Mouse (Mus musculus) activated CD4-positive, CD25-positive, alpha-beta regulatory T cell, adult 4 months (primary cell): Measurements from ENCODE around the gene Lysmd1. TPM values are rescaled to one million over a fixed set of nuclear protein-coding genes. Genes with fewer than 3 reads are reported as not detected.
"Not testable (repeated sequence)": the region's sequence is repeated elsewhere in the genome, so short reads cannot be mapped to it uniquely, and the experiment has no call there.

ENCODE experiments used
- ATAC-seq: one replicate; pipeline ENCODE4 v1.8.0; 2017
- polyA plus RNA-seq, 2 experiments: library from polyadenylated mRNA; unstranded; fragments of 100-300 nt; shearing (Covaris generic); gene quantifications; one replicate each; pipeline ENCODE4 v1.2.1; 2017

The Lysmd1 gene
- 10 to 100 TPM; 21.1 to 22.9 TPM for polyA plus RNA-seq

DNA sequence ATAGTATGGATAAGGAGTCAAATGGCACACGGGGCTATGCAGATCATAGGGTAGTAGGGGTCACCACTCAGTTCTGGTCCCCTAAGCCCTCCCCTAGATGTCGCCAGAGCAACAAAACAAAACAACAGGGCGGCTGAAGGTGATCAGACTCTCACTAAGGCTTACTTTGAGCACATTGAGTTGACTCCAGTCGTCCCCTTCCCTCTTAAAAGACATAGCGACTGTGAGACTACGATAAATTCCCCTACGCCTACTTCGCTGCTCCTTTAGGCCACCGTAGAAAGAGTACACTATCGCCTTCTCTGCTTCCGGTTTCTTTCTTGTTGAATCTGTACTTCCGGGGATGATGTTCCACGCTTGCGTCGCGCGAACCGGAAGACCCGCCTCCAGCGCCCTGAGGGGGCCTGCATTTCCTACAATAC lies at the start of gene Lysmd1, which contains the start of gene Scnm1:
Lysmd1 (plus strand) TSS at position 409 of the 422 bp plus-strand sequence.
Scnm1 (minus strand) TSS at position 332 of the 422 bp plus-strand sequence.
- peak; percentile 80 for ATAC-seq

DNA sequence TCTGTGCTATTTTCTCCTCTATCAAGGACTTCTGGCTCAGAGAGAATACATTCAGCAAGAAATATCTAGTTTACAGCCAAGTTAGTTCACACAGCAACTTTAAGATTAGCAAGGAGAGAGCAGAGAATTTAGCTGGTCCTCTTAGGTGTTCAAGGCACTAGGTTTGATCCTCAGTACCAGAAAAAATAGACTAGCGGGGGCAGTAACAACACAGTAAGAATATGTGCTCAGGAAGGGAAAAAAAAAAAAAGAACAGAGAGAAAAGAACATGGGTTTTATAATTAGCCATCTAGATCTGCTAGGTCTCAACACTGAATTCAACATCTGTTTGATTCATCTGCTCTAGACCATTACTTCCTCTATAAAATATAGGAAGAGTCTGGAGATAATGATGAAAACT lies 45.8 kb upstream of the Lysmd1 start:
- no peak for ATAC-seq

DNA sequence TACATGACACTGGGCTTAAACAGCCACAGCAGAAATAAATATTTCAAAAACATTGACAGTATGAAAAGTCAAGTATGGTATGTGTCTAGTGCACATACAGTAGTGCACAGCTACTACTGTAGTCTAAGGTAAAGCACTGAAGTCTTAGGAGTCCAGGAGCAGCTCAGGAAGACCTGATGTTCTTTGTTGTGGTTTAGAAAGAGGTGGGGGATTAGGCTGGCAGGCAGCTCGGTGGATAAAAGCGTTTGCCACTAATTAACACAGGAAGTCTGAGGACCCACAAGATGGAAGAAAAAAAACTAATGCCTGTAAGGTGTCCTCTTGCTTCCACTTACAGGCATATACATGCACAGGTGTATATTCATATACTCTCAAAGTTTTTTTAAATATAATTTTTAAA lies 33.0 kb upstream of the Lysmd1 start:
- ATAC-seq = peak; percentile 66

DNA sequence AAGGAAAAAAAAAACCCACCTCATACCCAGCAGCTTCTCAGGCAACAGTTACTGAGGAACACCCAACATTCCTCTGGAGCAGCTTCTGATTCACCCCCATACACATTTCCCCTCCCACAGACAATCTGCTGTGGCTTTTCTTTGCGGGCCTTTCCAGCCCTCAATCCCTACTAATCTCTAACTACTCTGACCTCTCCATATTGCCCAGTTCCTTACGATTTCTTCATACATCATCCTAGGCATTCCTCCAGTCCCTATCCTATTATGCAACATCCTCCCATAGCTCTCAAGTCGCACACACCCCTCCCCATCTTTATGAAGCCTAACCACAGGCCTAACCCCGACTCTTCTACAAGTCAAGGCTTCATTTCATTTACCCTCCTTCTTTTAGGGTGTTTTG lies 28.8 kb upstream of the Lysmd1 start:
- ATAC-seq = no peak

DNA sequence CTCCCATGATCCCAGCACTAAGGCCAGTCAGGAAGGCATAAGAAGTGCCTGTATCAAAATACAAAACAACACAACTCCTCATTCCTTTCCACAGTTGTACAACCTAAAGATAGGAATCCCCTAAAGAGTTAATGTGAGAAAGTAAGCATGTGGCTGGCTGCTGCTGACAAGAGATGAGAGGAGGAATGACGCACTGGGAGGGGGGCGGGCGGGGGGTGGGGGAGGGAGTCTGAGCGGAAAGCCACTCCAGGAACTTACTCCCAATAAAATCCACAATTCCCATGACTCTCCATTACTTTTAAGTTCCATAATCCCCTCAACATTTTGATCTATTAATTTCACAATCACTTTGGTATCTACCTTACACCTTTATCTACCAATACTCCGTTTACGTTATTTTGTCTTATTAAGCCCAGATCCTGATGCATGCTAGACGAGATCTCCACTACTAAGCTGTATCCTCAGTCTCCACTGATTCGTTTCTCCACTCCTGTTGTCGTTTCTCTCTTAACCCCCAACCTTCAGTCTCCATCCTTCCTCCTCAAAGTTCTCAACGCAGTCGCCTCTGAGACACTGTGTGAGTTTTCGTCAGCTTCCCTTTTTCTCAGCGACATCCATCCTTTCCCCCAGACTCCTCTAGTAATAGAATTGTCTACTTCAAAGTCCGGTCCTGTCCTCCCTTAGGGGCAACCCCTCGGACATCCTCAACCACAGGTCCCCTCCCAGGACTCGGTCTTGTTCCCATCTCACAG lies 28.1 kb upstream of the Lysmd1 start:
- ATAC-seq = no peak

DNA sequence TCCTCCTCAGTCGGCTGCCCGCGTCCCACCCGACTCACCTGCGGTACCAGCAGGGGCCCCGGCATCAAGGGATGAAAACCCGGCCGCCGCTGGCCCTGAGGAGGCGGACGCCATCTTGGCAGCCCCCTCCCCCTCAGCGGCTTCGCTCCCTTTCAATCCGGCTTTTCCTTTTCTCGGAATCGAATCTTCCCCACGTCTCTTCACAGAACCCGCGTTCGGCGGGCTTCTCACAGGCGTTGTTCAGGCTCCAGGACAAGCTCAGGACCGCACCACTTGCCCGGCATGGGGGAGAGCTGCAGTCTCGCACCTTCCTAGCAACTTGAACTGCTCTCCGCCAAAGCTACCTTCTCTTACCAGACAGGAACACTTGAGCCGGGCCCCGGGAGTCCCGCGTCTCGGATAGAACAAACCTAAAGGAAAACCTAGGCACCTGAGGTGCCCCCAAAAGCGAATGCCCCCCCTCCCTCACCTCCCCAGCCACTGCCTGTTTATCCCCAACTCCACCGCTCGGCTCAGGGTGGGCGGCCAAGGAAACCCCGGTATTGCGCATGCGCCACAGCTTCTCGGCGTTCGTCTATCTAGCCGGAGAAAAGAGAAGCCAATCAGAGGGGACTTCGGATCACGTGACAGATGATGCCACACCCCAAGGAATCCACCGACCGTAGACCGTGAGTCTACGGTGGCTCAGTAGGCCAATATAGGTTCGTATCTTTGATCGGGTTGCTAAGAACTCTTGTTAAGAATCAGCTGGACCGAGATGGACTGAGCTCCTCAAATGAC lies 27.4 kb upstream of the Lysmd1 start, which contains the start of gene Pip5k1a:
Pip5k1a (minus strand) TSS at position 593 of the 780 bp plus-strand sequence.
- peak; percentile 78 for ATAC-seq

DNA sequence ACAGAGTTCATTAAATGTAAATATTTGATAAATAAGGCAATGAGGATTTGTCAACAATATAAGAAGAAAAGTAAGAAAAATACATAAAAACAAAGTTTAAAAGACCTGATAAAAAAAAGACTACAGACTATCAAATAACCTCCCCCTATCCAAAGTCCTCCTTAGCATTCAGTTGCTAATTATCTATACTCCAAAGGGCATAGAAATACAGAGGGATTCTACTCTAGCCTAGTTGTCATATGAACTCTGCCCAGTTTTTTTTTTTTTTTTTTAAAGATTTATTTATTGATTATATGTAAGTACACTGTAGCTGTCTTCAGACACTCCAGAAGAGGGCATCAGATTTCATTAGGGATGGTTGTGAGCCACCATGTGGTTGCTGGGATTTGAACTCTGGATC lies 26.6 kb upstream of the Lysmd1 start:
- ATAC-seq = not testable (repeated sequence)

DNA sequence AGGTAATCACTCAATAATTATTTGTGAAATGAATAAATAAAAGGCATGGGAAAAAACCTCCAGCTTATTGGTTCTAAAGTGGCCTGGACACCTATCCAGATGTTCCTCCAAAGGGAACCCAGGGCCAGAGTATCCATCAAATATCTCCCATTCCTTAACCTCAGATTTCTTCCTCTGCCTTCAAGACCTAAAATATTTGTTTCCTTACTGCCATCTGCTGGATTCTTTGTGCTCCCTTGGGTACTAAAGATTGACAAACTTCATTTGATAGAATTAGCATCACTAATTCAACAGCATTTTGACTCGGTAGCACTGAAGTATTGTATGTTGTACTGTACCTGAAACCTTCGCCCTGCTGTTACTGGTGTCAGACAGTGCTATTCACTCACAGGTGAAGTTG lies 26.0 kb upstream of the Lysmd1 start:
- no peak for ATAC-seq

DNA sequence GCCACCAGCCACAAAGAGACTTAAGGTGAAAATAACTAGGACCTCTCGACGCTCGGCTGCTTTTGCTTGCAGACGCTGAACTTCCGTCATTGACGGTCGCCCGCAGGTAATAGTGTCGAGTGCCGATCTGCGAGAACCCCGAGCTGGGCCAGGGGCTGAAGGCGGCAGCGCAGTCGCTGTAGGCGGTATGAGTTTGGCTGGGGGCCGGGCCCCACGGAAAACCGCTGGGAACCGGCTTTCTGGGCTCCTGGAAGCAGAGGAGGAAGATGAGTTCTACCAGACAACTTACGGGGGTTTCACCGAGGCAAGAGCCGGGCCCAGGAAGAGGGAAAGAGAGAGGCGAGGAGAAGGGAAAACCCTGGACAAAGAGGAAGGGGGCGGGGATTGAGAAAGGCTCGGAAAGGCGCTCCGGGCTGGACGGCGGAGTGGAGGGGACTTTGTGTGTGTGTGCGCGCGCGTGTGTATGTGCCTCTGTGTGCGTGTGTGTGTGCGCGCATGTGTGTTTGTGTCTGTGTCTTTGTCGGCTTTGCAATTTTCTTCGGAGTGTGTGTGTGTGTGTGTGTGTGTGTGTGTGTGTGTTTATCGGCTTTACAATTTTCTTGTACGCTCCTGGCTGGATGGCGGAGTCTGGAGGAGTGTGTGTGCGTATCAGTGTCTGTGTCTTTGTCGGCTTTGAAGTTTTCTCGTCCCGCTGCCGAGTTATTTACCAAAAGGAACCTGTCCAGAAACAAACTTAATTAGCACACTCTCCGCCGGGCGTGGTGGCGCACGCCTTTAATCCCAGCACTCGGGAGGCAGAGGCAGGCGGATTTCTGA lies 22.8 kb upstream of the Lysmd1 start, which contains the start of gene Vps72:
Vps72 (plus strand) TSS at position 112 of the 816 bp plus-strand sequence.
- peak; percentile 71 for ATAC-seq

DNA sequence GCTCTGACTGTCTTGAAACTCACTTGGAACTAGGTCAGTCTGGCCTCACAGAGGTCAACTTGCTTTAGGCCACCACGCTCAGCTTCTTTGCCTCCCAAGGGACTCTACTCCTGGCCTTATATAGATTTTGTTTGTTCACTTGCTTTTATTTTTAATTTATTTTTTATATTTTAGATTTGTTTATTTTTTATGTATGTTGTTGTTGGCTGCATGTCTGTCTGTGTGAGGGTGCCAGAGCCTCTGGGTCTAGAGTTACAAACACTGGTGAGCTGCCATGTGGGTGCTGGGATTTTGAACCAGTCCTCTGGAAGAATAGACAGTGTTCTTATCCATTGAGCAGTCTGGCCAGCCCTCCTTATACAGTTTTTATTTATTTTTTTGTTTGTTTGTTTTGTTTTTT lies 21.1 kb upstream of the Lysmd1 start:
- no peak for ATAC-seq

DNA sequence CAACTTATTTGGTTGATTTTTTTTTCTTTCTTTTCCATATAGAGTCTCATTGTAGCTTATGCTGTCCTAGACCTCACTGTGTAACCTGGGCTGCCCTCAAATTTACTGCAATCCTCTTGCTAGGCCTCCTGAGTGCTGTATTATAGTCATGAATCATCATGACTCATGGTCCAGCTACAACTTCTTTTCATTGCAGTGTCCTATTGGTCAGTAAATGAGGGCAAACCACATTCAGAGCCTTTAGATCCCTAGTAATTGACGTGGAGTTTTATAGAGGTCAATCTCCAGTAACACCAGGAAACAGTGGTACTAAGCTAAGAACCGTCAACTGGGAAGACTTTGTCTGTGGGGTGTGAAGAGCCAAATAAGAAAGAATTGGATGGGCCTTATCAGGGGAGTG lies 16.1 kb upstream of the Lysmd1 start:
- no peak for ATAC-seq

DNA sequence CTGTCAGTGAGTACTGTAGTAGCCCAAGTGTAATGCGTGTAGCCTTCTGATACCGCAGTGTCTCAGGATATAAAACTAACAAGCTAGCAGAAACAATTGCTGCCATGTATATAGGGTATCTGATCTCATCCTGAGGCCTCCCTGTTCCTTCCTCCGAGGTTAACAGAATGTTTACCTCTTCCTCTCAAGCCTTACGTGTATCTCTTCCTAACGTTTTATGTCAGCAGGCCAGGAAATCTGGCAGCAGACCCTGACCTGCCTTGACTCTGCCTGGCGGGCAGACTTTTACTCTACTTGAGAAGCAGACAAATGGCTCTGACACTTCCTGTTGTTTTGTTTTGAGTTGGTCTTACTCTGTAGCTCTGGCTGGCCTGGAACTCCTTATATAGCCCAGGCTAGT lies 12.3 kb upstream of the Lysmd1 start:
- no peak for ATAC-seq

DNA sequence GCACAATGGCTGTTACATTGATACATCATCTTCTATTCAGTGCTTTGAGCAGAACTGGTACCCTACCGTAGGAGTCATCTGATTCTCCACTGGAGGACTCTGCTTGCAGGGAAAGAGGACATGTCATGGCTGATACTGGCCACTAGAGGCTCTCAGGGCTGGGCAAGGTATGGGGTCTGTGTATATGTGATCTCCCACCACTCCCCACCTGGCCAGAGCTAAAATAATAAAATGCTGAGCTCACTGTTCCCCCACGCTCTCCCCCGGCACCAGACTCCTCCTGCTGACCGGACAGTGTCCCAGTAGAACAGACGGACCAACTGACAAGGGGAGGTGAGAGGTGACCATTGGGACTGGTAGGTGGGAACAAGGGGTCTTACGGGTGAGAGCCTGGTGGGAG lies 9.6 kb upstream of the Lysmd1 start, which contains the start of gene Tmod4:
Tmod4 (plus strand) TSS at position 231 of the 400 bp plus-strand sequence.
- no peak for ATAC-seq

DNA sequence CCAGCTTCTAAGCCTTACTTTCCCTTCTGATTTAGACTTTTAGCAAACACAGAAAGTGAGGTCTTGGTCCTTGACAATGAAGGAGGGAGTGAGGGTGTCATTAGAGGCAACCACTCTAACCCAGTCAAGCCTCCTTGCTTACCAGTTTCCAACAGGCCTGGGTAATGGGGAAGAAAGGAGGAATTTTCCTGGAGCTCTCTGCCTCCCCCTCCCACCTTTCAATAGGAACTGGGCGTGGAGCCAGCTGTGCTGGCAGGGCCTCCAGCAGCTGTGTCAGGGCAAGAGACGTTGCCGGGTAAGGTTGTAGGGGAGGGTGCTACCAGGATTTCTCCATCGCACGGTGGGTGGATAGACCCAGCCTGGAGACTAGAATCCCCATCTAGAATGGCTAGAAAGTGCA lies 8.9 kb upstream of the Lysmd1 start:
- ATAC-seq = no peak

DNA sequence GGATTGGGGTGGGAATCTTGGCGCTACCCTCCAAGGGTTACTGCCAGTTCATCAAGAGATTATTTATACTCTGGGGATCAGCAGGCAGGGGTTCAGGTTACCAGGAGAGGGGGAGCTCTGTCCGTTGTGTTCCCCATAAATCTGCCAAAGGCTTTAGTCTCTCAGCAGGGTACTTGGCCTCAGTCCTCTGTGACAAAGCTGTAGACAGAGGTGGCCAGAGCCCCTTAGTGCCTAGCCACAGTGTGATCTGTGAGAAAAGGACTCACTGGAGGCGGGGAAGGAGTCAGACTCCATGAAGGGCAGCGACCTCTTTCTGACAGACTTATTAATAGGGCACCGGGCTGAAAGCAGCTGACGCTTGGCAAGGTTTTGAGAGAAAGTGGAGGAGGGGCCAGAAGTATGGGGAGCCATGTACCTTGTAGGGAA lies 4.6 kb upstream of the Lysmd1 start:
- no peak for ATAC-seq

DNA sequence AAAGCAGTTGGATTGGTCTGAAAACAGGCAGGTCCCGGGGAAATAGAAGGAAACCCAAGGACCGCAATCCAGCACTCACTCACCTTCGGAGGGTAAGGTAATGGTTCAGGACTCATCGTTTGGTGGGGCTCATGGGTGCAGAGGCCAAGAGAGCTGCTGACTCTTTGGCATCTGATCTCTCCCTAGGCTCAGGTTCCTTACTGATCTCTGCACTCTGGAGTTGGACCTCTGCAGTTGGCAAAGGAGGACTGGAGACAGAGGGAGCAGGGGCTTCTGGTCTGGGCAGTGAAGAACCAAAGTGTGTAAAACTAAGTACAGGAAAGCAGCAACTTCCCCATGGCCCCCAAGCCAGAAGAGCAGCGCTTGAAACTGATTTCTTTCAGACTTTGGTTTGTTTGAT lies 3.8 kb upstream of the Lysmd1 start:
- ATAC-seq = no peak

DNA sequence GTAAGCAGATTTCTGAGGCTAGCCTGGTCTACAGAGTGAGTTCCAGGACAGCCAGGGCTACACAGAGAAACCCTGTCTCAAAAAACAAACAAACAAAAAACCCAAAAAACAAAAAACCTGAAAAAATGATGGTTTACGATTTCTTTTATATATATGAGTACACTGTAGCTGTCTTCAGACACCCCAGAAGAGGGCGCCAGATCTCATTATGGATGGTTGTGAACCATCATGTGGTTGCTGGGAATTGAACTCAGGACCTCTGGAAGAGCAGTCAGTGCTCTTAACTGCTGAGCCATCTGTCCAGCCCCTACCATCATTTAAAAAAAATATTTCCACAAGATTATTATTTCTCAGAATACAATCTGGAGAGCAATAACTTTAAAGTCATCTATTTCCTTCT lies 1.5 kb upstream of the Lysmd1 start:
- ATAC-seq = not testable (repeated sequence)

DNA sequence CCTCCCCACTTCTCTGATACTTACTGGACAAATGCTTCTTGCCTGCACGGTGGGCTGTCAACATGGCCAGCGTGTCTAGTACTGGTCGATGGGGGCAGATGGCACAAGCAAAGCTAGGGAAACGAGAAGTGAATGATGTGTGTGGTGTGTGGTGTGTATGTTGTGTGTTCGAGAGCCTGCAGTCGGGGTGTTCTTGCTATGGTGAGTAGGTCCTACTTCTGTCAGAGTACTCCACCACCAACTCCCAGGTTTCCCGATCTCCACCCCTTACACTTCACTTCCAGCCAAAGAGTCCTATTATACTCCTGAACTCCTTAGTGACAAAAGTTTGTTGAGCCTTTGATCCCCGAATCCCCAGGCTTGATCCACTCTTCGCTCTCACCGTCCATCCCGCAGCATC lies 712 bp upstream of the Lysmd1 start:
- no peak for ATAC-seq

DNA sequence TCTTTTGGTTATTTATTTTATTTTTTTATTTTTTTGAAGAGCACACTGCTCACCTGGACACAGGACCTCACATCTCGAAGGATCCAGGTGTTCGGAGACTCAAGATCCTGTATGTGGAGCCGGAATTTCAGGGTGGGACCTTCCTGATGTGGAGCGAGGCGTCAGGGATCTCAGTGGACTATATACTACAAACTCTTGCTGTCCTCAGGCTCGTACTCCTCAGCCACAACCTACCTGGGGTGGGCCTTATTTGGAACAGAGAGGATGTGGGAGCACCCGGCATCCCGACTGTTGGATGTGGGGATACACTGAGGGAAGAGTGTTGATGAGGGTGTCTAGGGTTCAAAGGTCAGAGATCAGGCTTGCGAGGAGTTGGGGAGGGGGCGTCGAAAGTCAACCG lies 245 bp downstream of the Lysmd1 start:
- ATAC-seq = not testable (repeated sequence)

DNA sequence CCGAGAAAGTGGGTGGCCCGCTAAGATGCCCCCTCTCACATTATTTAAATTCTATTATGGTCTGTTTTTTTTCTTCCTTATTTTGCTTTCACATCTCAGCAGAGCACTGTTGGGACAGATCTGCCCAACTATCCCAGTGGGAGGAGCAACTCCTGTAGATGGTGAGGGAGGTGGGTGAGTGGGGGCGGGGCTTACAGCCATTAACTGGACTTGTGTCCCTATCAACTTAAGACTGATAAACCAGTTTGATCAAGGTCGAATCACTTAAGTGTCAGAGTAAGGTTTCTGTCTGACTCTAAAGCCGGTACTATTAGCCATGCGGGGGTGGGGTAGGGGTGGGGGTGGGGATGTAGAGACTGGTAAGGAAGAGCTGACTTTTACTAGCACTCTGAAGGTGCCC lies 1.1 kb downstream of the Lysmd1 start:
- no peak for ATAC-seq

DNA sequence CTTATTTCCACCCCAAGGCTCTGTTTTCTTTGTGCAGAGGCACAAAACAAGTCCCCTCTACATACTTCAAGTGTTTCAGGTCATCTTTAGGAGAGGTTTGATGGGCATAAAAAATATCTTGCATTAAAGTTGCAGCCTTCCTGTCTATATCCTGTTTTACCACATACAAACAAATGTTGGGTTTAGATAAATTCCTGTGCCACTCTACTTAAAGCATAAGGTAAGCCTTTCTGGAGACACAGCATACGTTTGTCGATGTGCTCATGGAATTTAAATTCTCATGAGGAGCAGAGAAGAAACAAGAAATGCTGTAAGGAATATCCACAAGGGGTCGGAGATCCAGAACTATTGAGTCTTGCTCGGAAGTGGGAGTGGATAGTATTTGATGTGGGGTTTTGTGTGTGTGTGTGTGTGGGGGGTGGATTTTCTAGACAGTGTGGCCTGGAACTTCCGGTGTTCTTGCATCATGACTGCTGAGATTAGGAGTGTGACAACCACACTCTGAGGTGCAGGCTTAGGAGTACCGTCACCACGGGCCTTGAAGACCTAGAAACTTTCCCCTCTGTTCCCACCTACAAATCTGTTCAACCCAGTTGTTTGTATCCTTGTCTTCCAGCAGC lies 1.7 kb downstream of the Lysmd1 start:
- peak; percentile 82 for ATAC-seq

DNA sequence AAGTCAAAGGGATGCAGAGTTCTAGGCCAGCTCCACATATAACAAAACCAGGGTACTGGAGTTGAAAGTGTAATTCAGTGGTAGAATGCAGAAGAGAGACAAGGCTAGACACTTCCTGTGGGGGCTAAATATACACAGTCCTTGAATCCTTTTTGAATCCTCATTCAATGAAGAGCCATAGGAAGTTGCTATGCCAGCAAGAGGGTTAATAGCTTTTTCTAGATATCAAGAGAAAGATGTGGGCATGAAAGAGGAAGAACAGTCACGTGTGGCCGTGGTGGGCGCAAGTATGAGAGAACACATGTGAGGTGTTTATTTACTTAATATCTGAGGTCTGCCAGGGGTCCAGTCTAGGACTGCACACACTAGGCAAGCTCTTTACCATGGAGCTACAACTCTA lies 2.4 kb downstream of the Lysmd1 start:
- no peak for ATAC-seq
